In genomic region chrX:142534780-142535179, GRCm38 (mm10) we compare ENCODE assay signal across 8 mouse cellular contexts.
DNase-seq lines count a peak whose midpoint lies in the region; ATAC-seq lines count a peak whose summit lies in the region.

No protein-coding gene starts in this region.

- H3K27ac ChIP-seq in midbrain, embryonic 14.5 days (replicated peaks; ENCODE audit: low read depth, low read length) = no peak overlapping the region
- H3K27ac ChIP-seq in midbrain, embryonic 11.5 days (ENCODE audit: low read depth, low read length) = no peak overlapping the region

- no peaks in the 10 kb centered on the region for H3K36me3 ChIP-seq in midbrain, embryonic 14.5 days (ENCODE audit: control insufficient read depth, insufficient read depth, low read length)
- no peaks in the 10 kb centered on the region for H3K36me3 ChIP-seq in midbrain, embryonic 11.5 days (ENCODE audit: control insufficient read depth, insufficient read depth, low read length)
- no peaks in the 10 kb centered on the region for H3K36me3 ChIP-seq in splenic B cell, adult 2 months (ENCODE audit: control insufficient read depth, insufficient read depth, low read length, poor library complexity, severe bottlenecking)

- no peaks in the 10 kb centered on the region for H3K27me3 ChIP-seq in midbrain, embryonic 14.5 days (ENCODE audit: control insufficient read depth, insufficient read depth, low read length)
- H3K27me3 ChIP-seq in midbrain, embryonic 11.5 days (ENCODE audit: control insufficient read depth, insufficient read depth, low read length) = no peaks in the 10 kb centered on the region
- H3K27me3 ChIP-seq in splenic B cell, adult 2 months (ENCODE audit: control insufficient read depth, insufficient read depth, low read length, poor library complexity, severe bottlenecking) = no peaks in the 10 kb centered on the region

- H3K4me2 ChIP-seq in midbrain, embryonic 14.5 days (ENCODE audit: low read length) = no peak overlapping the region
- no peak overlapping the region for H3K4me2 ChIP-seq in midbrain, embryonic 11.5 days

- 39% methylated on average over 8 of the region's 8 CpGs for WGBS in midbrain, embryonic 14.5 days
- 39% methylated on average over 8 of the region's 8 CpGs for WGBS in midbrain, embryonic 11.5 days

- ATAC-seq in midbrain, embryonic 14.5 days (ENCODE audit: low FRiP score, low TSS enrichment) = no peak
- ATAC-seq in midbrain, embryonic 11.5 days (ENCODE audit: low FRiP score) = no peak

- H3K9ac ChIP-seq in midbrain, embryonic 14.5 days (replicated peaks; ENCODE audit: low read length) = no peak overlapping the region
- no peak overlapping the region for H3K9ac ChIP-seq in midbrain, embryonic 11.5 days (ENCODE audit: low read length)

- peak; percentile 8 to 59 for DNase-seq in heart, adult 18-20 months
- DNase-seq in heart, adult 11 months = no peak
- peak; percentile 78 for DNase-seq in midbrain, embryonic 14.5 days
- DNase-seq in midbrain, embryonic 11.5 days (ENCODE audit: low spot score, missing footprints) = no peak
- peak; percentile 73 for DNase-seq in adipocyte (ENCODE audit: low spot score)
- peak; percentile 67 for DNase-seq in induced T-regulatory cell, adult 2 months (ENCODE audit: low read depth)
- DNase-seq in splenic B cell, adult 2 months (ENCODE audit: low read depth, low spot score) = peak; percentile 62
- no peak for DNase-seq in adrenal gland, adult 2 months

- no peaks in the 10 kb centered on the region for H3K4me1 ChIP-seq in midbrain, embryonic 14.5 days (ENCODE audit: control insufficient read depth, insufficient read depth, low read length)
- no peaks in the 10 kb centered on the region for H3K4me1 ChIP-seq in midbrain, embryonic 11.5 days (ENCODE audit: control insufficient read depth, insufficient read depth, low read length)

- H3K4me3 ChIP-seq in midbrain, embryonic 14.5 days (replicated peaks; ENCODE audit: low read depth, low read length) = no peak overlapping the region
- no peak overlapping the region for H3K4me3 ChIP-seq in midbrain, embryonic 11.5 days (ENCODE audit: low read depth, low read length)

- no peaks in the 10 kb centered on the region for H3K9me3 ChIP-seq in midbrain, embryonic 14.5 days (ENCODE audit: control insufficient read depth, low read length)
- H3K9me3 ChIP-seq in midbrain, embryonic 11.5 days (ENCODE audit: control insufficient read depth, low read length) = no peaks in the 10 kb centered on the region

Comparison
In these comparisons a context has a peak if more than half of its experiments do, and no peak if none do; other contexts are left out.
1. DNase-seq: peak in heart, adult 18-20 months (2 of 2), midbrain, embryonic 14.5 days (single experiment), adipocyte (single experiment), induced T-regulatory cell, adult 2 months (single experiment) and splenic B cell, adult 2 months (single experiment); none in heart, adult 11 months (single experiment), midbrain, embryonic 11.5 days (single experiment) and adrenal gland, adult 2 months (single experiment).